Mouse (Mus musculus): Measurements from ENCODE around the gene Pitx2. TPM values are rescaled to one million over a fixed set of nuclear protein-coding genes. Genes with fewer than 3 reads are reported as not detected.

Pitx2 gene
- polyA plus RNA-seq, 1 experiment: 60.8 TPM

GRCm38 (mm10) chr3:129217862-129218370 lies 18.2 kb downstream of the Pitx2 start:
- DNase-seq (ENCODE audit: low spot score): no peak

- no peak for DNase-seq (ENCODE audit: low spot score)
These were observed 18.8 kb downstream of the Pitx2 start for GRCm38 (mm10) chr3:129218371-129218921.

- no peak for DNase-seq (ENCODE audit: low spot score)
These were observed 20.5 kb downstream of the Pitx2 start for GRCm38 (mm10) chr3:129220086-129220670.

- DNase-seq (ENCODE audit: low spot score): no peak
These were observed 21.2 kb downstream of the Pitx2 start for GRCm38 (mm10) chr3:129220681-129221379.

- no peak for DNase-seq (ENCODE audit: low spot score)
These were observed 21.9 kb downstream of the Pitx2 start for GRCm38 (mm10) chr3:129221380-129222260.

GRCm38 (mm10) chr3:129222448-129223290 lies 23.0 kb downstream of the Pitx2 start:
- DNase-seq (ENCODE audit: low spot score): no peak

- DNase-seq (ENCODE audit: low spot score): no peak
These were observed 23.7 kb downstream of the Pitx2 start for GRCm38 (mm10) chr3:129223401-129223800.

- no peak for DNase-seq (ENCODE audit: low spot score)
These were observed 24.5 kb downstream of the Pitx2 start for GRCm38 (mm10) chr3:129223964-129224805.

- no peak for DNase-seq (ENCODE audit: low spot score)
These were observed 25.3 kb downstream of the Pitx2 start for GRCm38 (mm10) chr3:129224806-129225576.

- DNase-seq (ENCODE audit: low spot score): no peak
These were observed 26.1 kb downstream of the Pitx2 start for GRCm38 (mm10) chr3:129225577-129226289.

GRCm38 (mm10) chr3:129226681-129227080 lies 27.0 kb downstream of the Pitx2 start:
- DNase-seq (ENCODE audit: low spot score): no peak

- DNase-seq (ENCODE audit: low spot score): no peak
These were observed 27.7 kb downstream of the Pitx2 start for GRCm38 (mm10) chr3:129227331-129227730.

GRCm38 (mm10) chr3:129238010-129238409 lies 38.3 kb downstream of the Pitx2 start:
- no peak for DNase-seq (ENCODE audit: low spot score)

- DNase-seq (ENCODE audit: low spot score): no peak
These were observed 39.1 kb downstream of the Pitx2 start for GRCm38 (mm10) chr3:129238664-129239258.

GRCm38 (mm10) chr3:129250997-129251396 lies 51.3 kb downstream of the Pitx2 start:
- no peak for DNase-seq (ENCODE audit: low spot score)

- DNase-seq (ENCODE audit: low spot score): no peak
These were observed 54.6 kb downstream of the Pitx2 start for GRCm38 (mm10) chr3:129254246-129254645.

GRCm38 (mm10) chr3:129256283-129256682 lies 56.6 kb downstream of the Pitx2 start:
- DNase-seq (ENCODE audit: low spot score): no peak

GRCm38 (mm10) chr3:129256766-129257165 lies 57.1 kb downstream of the Pitx2 start:
- DNase-seq (ENCODE audit: low spot score): no peak
